Mouse (Mus musculus) limb, embryonic 10.5 days (tissue): ENCODE measurements around the gene 4933402E13Rik. TPM values are rescaled to one million over a fixed set of nuclear protein-coding genes. Genes with fewer than 3 reads are reported as not detected.

Experiments used
- DNase-seq: peaks from one replicate; pipeline ENCODE4 v3.0.0-alpha.2; 2017; ENCODE audit warnings: low spot score
- H3K27ac ChIP-seq: fragments of 300-500 bp; sonication (generic); 2 replicates; pipeline ENCODE4 v1.5.1; 2016; ENCODE audit warnings: mild to moderate bottlenecking
- H3K27me3 ChIP-seq: fragments of 300-500 bp; sonication (generic); 2 replicates; pipeline ENCODE4 v1.6.1; 2016; ENCODE audit warnings: low read depth, mild to moderate bottlenecking; ENCODE audit not compliant: poor library complexity, severe bottlenecking
- H3K36me3 ChIP-seq: fragments of 300-500 bp; sonication (generic); 2 replicates; pipeline ENCODE4 v1.6.1; 2016; ENCODE audit warnings: mild to moderate bottlenecking, moderate library complexity
- H3K4me1 ChIP-seq: fragments of 300-500 bp; sonication (generic); 2 replicates; pipeline ENCODE4 v1.6.1; 2016
- H3K4me3 ChIP-seq: fragments of 300-500 bp; sonication (generic); 2 replicates; pipeline ENCODE4 v1.5.1; 2016; ENCODE audit warnings: mild to moderate bottlenecking, moderate library complexity
- H3K9me3 ChIP-seq: fragments of 300-500 bp; sonication (generic); replicated peaks from 2 replicates; pipeline ENCODE4 v1.6.1; 2016; ENCODE audit warnings: mild to moderate bottlenecking
- WGBS: fragments of 180-500 bp; shearing (Covaris S2); methylation state at CpG from one replicate; pipeline ENCODE4 v1.1.7; 2016; 5-methylcytosine and 5-hydroxymethylcytosine counted together
- polyA plus RNA-seq: library from polyadenylated mRNA; unstranded; fragments of >200 nt; fragmentation: Nextera tagmentation; extraction: Ambion mirVana; gene quantifications from 2 replicates; pipeline ENCODE4 v1.2.1, GENCODE M21; 2016

4933402E13Rik gene
- polyA plus RNA-seq, result not detected in 2 replicates

DNA sequence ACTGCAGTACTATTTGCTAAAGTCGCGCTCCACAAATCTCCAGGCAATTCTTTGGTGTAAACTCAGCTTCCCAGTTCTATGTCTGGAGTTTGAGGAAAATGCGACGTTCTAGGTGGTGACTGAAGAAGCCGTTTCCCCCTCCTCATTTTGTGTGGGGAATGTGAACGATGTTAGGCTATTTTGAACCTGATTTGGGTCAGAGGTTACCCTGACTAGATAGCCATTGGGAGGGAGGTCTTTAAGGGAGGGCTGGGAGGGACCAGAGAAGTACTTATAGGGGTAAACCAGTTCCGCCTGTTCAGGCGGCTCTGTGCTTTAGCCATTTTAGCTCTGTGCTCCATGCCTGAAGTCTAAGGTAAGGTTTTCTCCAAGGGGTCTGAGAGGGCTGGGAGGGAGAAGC lies at the start of gene 4933402E13Rik:
TSS of gene 4933402E13Rik (plus strand) at position 301 of the 400 bp plus-strand sequence.
- Histone ChIP-seq H3K9me3 (no peaks in the 10 kb centered on the region), H3K4me3 (no peak within 1 kb of the TSS), H3K27ac (no peak within 1 kb of the TSS), H3K27me3 (no peaks in the 10 kb centered on the region), H3K4me1 (no peaks in the 10 kb centered on the region), H3K36me3 (no peaks in the 10 kb centered on the region)
- 90% methylated on average over 8 of the region's 8 CpGs for WGBS
- DNase-seq, result no peak

Other genes starting within 250 kb of the 4933402E13Rik start
- gene 4931400O07Rik, start 184.5 kb downstream of the 4933402E13Rik start, polyA plus RNA-seq, result not detected in 2 replicates